In the genomic region with DNA sequence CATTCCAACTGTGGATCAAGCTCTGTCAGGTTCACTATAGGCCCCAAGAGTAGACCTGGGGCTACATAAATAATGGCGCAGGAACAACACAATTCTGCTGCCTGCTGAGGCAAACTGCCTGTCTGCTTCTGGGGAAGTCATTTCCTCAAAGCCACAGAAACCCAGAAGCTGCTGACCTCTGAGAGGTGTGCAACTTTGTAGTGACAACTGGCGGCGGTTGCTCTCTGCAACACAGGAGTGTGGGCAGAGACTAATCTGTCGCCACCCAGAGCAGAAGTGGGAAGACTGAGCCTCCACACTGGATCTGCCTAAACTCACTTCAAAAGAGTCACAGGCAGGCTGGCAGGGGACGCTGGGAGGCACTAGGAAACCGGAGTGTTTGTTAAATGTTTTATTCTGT, we compare ENCODE assay signal across 8 mouse cellular contexts. TPM values are rescaled to one million over a fixed set of nuclear protein-coding genes. Genes with fewer than 3 reads are reported as not detected.
DNase-seq lines count a peak whose midpoint lies in the region; ATAC-seq lines count a peak whose summit lies in the region.

No protein-coding gene starts in this region.

- no peaks in the 10 kb centered on the region for H3K9me3 ChIP-seq in embryonic facial prominence, embryonic 15.5 days (replicated peaks)

- ATAC-seq in embryonic facial prominence, embryonic 15.5 days (ENCODE audit: insufficient number of reproducible peaks, low FRiP score, low TSS enrichment, low read depth): no peak
- peak; percentile 56 for ATAC-seq in megakaryocyte progenitor cell, adult 5-6 weeks (replicated peaks; ENCODE audit: poor library complexity)

- peak; percentile 53 to 60 for DNase-seq in lung, adult 18-20 months
- DNase-seq in lung, postnatal 14 days: no peak
- DNase-seq in kidney, postnatal 10 days: peak; percentile 11
- no peak for DNase-seq in embryo, embryonic 10 days (ENCODE audit: low spot score)
- DNase-seq in frontal cortex, postnatal 14 days (ENCODE audit: low spot score in 2 of 2): no peak
- no peak for DNase-seq in adrenal gland, postnatal 25 days

- peaks cover 39% of the 10 kb centered on the region for H3K4me1 ChIP-seq in embryonic facial prominence, embryonic 15.5 days

- peaks cover 14% of the 10 kb centered on the region for H3K36me3 ChIP-seq in embryonic facial prominence, embryonic 15.5 days

- WGBS in embryonic facial prominence, embryonic 15.5 days: 31% methylated on average over 6 of the region's 6 CpGs

- peak overlapping the region; percentile 69 for H3K4me3 ChIP-seq in embryonic facial prominence, embryonic 15.5 days (replicated peaks)

- H3K4me2 ChIP-seq in embryonic facial prominence, embryonic 15.5 days (replicated peaks): peak overlapping the region; percentile 68

- H3K27me3 ChIP-seq in embryonic facial prominence, embryonic 15.5 days: no peaks in the 10 kb centered on the region

- H3K27ac ChIP-seq in embryonic facial prominence, embryonic 15.5 days (replicated peaks): peak overlapping the region; percentile 82

- 0 out of 2 replicates have a peak overlapping the region, but pooled peaks have one; percentile 71 for H3K9ac ChIP-seq in embryonic facial prominence, embryonic 15.5 days

RNA-seq across cellular contexts. Expression of gene Sh3bgrl3, which starts 0.9 kb away (rescaled TPM):
- 470 and 490 TPM in 2 replicates for polyA plus RNA-seq in embryonic facial prominence, embryonic 15.5 days (2015; fragmentation: Nextera tagmentation; extraction: Ambion mirVana)
- 724 and 761 TPM in 2 replicates for total RNA-seq in megakaryocyte progenitor cell, adult 5-6 weeks (2015)
- total RNA-seq in megakaryocyte progenitor cell, adult 5-6 weeks (2017): 230 and 307 TPM in 2 replicates
- 62.5 and 73.2 TPM in 2 replicates for total RNA-seq in adrenal gland, postnatal 25 days (2021)

RNA-seq across cellular contexts. Expression of gene Ubxn11, which starts 27.1 kb away (rescaled TPM):
- polyA plus RNA-seq in embryonic facial prominence, embryonic 15.5 days (2015; fragmentation: Nextera tagmentation; extraction: Ambion mirVana): 16.9 and 23.7 TPM in 2 replicates
- total RNA-seq in megakaryocyte progenitor cell, adult 5-6 weeks (2015): 9.2 and 10.7 TPM in 2 replicates
- 6.5 and 7.3 TPM in 2 replicates for total RNA-seq in megakaryocyte progenitor cell, adult 5-6 weeks (2017)
- total RNA-seq in adrenal gland, postnatal 25 days (2021): 8.1 and 9.4 TPM in 2 replicates

RNA-seq across cellular contexts. Expression of gene Cd52, which starts 34.6 kb away (rescaled TPM):
- 17.1 and 17.9 TPM in 2 replicates for polyA plus RNA-seq in embryonic facial prominence, embryonic 15.5 days (2015; fragmentation: Nextera tagmentation; extraction: Ambion mirVana)
- 291 and 358 TPM in 2 replicates for total RNA-seq in megakaryocyte progenitor cell, adult 5-6 weeks (2015)
- 339 and 505 TPM in 2 replicates for total RNA-seq in megakaryocyte progenitor cell, adult 5-6 weeks (2017)
- 3.5 and 8.4 TPM in 2 replicates for total RNA-seq in adrenal gland, postnatal 25 days (2021)

RNA-seq across cellular contexts. Expression of gene Cep85, which starts 57.4 kb away (rescaled TPM):
- 37.4 and 41.8 TPM in 2 replicates for polyA plus RNA-seq in embryonic facial prominence, embryonic 15.5 days (2015; fragmentation: Nextera tagmentation; extraction: Ambion mirVana)
- 14.5 and 27.8 TPM in 2 replicates for total RNA-seq in megakaryocyte progenitor cell, adult 5-6 weeks (2015)
- total RNA-seq in megakaryocyte progenitor cell, adult 5-6 weeks (2017): 33.8 and 41.0 TPM in 2 replicates
- 15.7 and 19.2 TPM in 2 replicates for total RNA-seq in adrenal gland, postnatal 25 days (2021)

Comparison
In these comparisons a context has a peak if more than half of its experiments do, and no peak if none do; other contexts are left out.
1. DNase-seq: peak in lung, adult 18-20 months (2 of 2) and kidney, postnatal 10 days (single experiment); none in lung, postnatal 14 days (single experiment), embryo, embryonic 10 days (single experiment), frontal cortex, postnatal 14 days (0 of 2) and adrenal gland, postnatal 25 days (single experiment).
2. RNA of gene Cd52, which starts 34.6 kb away (total RNA-seq): 291 to 505 TPM in megakaryocyte progenitor cell, adult 5-6 weeks; 3.5 to 8.4 TPM in adrenal gland, postnatal 25 days; every median in the first group is over 10 times any median in the second.